In the genomic region with DNA sequence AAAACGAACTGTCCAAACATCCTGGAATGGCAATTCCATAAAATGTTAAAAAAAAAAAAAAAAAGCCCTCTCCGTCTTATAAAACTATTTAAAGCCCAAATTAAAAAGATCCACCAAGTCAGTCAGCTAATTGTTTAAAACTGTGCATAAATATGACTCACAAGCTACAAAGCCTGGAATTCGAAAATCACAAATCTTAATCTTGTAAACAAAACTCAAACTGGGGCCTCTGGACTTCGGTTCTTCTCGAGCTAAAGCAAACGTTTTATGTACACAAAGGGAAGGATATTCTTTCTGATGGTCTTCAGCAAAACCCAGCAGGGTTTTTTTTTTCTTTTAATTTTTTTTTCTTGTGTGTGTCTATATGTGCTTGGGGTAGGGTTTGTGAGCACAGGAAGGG, we compare ENCODE assay signal across 10 mouse cellular contexts. TPM values are rescaled to one million over a fixed set of nuclear protein-coding genes. Genes with fewer than 3 reads are reported as not detected.
A peak's percentile ranks its signal among the peaks of the same experiment; 100 is the strongest.
DNase-seq lines count a peak whose midpoint lies in the region; ATAC-seq and TF ChIP-seq lines count a peak whose summit lies in the region.
"Had no signal": no experiment of that assay in that cellular context is flagged by ENCODE, and none has a peak within 500 bp of the region (broad histone marks: within the 10 kb centered on the region; RNA-seq: fewer than 3 reads in every experiment).

No protein-coding gene starts in this region.

- peaks cover 42% of the 10 kb centered on the region for H3K27me3 ChIP-seq in hindbrain, embryonic 13.5 days
- H3K27me3 ChIP-seq in hindbrain, embryonic 11.5 days (ENCODE audit: control insufficient read depth, insufficient read depth, low read length), result peaks cover 2% of the 10 kb centered on the region; the same call in 1 of the 2 replicates
- H3K27me3 ChIP-seq in thymus, adult 2 months (ENCODE audit: control insufficient read depth, insufficient read depth, low read length), result no peaks in the 10 kb centered on the region
- peaks cover 6% of the 10 kb centered on the region; the same call in 1 of the 2 replicates for H3K27me3 ChIP-seq in liver, embryonic 12.5 days (replicated peaks)

- ATAC-seq in hindbrain, embryonic 13.5 days (ENCODE audit: low FRiP score), result no peak
- ATAC-seq in hindbrain, embryonic 11.5 days (ENCODE audit: low FRiP score), result no peak
- no peak for ATAC-seq in liver, embryonic 12.5 days
- no peak for ATAC-seq in CD4-positive, CD25-positive, alpha-beta regulatory T cell, adult 4 months

- peaks cover 20% of the 10 kb centered on the region for H3K4me1 ChIP-seq in hindbrain, embryonic 13.5 days (replicated peaks)
- H3K4me1 ChIP-seq in hindbrain, embryonic 11.5 days (replicated peaks; ENCODE audit: control insufficient read depth, insufficient read depth, low read length), result no peaks in the 10 kb centered on the region
- peaks cover 35% of the 10 kb centered on the region for H3K4me1 ChIP-seq in thymus, adult 2 months (replicated peaks; ENCODE audit: control insufficient read depth, insufficient read depth, low read length)
- H3K4me1 ChIP-seq in liver, embryonic 12.5 days, result peaks cover 28% of the 10 kb centered on the region

- H3K4me3 ChIP-seq in hindbrain, embryonic 13.5 days, result peak overlapping the region; percentile 62; the same call in 1 of the 2 replicates
- H3K4me3 ChIP-seq in hindbrain, embryonic 11.5 days (ENCODE audit: low read depth, low read length), result no peak overlapping the region
- H3K4me3 ChIP-seq in thymus, adult 2 months (ENCODE audit: control insufficient read depth, insufficient read depth, low read length), result no peak overlapping the region
- no peak overlapping the region for H3K4me3 ChIP-seq in liver, embryonic 12.5 days

- H3K27ac ChIP-seq in hindbrain, embryonic 13.5 days, result no peak overlapping the region
- H3K27ac ChIP-seq in hindbrain, embryonic 11.5 days (ENCODE audit: low read depth, low read length), result no peak overlapping the region
- peak overlapping the region; percentile 61 for H3K27ac ChIP-seq in thymus, adult 2 months (ENCODE audit: control insufficient read depth, insufficient read depth, low read length)
- H3K27ac ChIP-seq in liver, embryonic 12.5 days, result no peak overlapping the region

- peak overlapping the region; percentile 92 for H3K4me2 ChIP-seq in hindbrain, embryonic 13.5 days
- no peak overlapping the region for H3K4me2 ChIP-seq in hindbrain, embryonic 11.5 days (replicated peaks; ENCODE audit: low read depth, low read length)
- H3K4me2 ChIP-seq in liver, embryonic 12.5 days, result peak overlapping the region; percentile 78

- no peaks in the 10 kb centered on the region for H3K9me3 ChIP-seq in hindbrain, embryonic 13.5 days
- no peaks in the 10 kb centered on the region for H3K9me3 ChIP-seq in hindbrain, embryonic 11.5 days (ENCODE audit: control insufficient read depth, low read length)
- no peaks in the 10 kb centered on the region for H3K9me3 ChIP-seq in liver, embryonic 12.5 days (replicated peaks)
- H3K9me3 ChIP-seq: megakaryocyte, embryonic 14.5 days had no signal

- no peak overlapping the region for H3K9ac ChIP-seq in hindbrain, embryonic 13.5 days
- H3K9ac ChIP-seq in hindbrain, embryonic 11.5 days (ENCODE audit: low read depth, low read length), result no peak overlapping the region
- H3K9ac ChIP-seq in liver, embryonic 12.5 days, result no peak overlapping the region

- no peaks in the 10 kb centered on the region for H3K36me3 ChIP-seq in hindbrain, embryonic 13.5 days
- H3K36me3 ChIP-seq in hindbrain, embryonic 11.5 days (ENCODE audit: control insufficient read depth, insufficient read depth, low read length), result no peaks in the 10 kb centered on the region
- H3K36me3 ChIP-seq in thymus, adult 2 months (ENCODE audit: control insufficient read depth, insufficient read depth, low read length), result no peaks in the 10 kb centered on the region
- no peaks in the 10 kb centered on the region for H3K36me3 ChIP-seq in liver, embryonic 12.5 days

- TF ChIP-seq POLR2A in thymus, adult 2 months (IDR thresholded peaks at IDR 0.05; ENCODE audit: control insufficient read depth, extremely low read depth, insufficient read depth, low read length, poor library complexity), result no peak

- TF ChIP-seq CTCF in thymus, adult 2 months (IDR thresholded peaks at IDR 0.05; ENCODE audit: borderline replicate concordance, control insufficient read depth, extremely low read depth, insufficient read depth, low read length, poor library complexity), result no peak

- DNase-seq in hindbrain, embryonic 11.5 days (ENCODE audit: low spot score), result no peak
- no peak for DNase-seq in thymus, adult 2 months
- no peak for DNase-seq in thymus, postnatal 25 days
- no peak for DNase-seq in ovary, postnatal 14 days (ENCODE audit: low spot score)
- DNase-seq in testis, postnatal 10 days (ENCODE audit: low spot score), result no peak
- DNase-seq: cerebellum, postnatal 14 days had no signal

- 82% methylated on average over 6 of the region's 6 CpGs for WGBS in hindbrain, embryonic 13.5 days
- 79% methylated on average over 6 of the region's 6 CpGs for whole genome bisulfite sequencing in hindbrain, embryonic 11.5 days
- WGBS in thymus, adult 2 months, result 84% methylated on average over 6 of the region's 6 CpGs
- 58% methylated on average over 6 of the region's 6 CpGs for WGBS in liver, embryonic 12.5 days (ENCODE audit: insufficient replicate concordance)

RNA-seq across cellular contexts. Expression of a gene that starts 2.1 kb away (rescaled TPM):
- 8.9 and 9.0 TPM in 2 replicates for polyA plus RNA-seq in hindbrain, embryonic 13.5 days (2015; fragmentation: Nextera tagmentation; extraction: Ambion mirVana)
- 8.8 and 10.9 TPM in 2 replicates for polyA plus RNA-seq in hindbrain, embryonic 11.5 days (2014; fragmentation: Nextera tagmentation; extraction: Ambion mirVana)
- 57.2 and 60.1 TPM in 2 replicates for polyA plus RNA-seq in thymus, adult 2 months (2012; rRNA removed)
- 6.9 and 7.1 TPM in 2 replicates for polyA plus RNA-seq in liver, embryonic 12.5 days (2016; fragmentation: Nextera tagmentation; extraction: Ambion mirVana)
- 10 to 100 TPM; 24.3 to 26.3 TPM for polyA plus RNA-seq in CD4-positive, CD25-positive, alpha-beta regulatory T cell, adult 4 months (2017; shearing (Covaris generic))
